ENCODE assay signal across 8 mouse cellular contexts in the genomic region with DNA sequence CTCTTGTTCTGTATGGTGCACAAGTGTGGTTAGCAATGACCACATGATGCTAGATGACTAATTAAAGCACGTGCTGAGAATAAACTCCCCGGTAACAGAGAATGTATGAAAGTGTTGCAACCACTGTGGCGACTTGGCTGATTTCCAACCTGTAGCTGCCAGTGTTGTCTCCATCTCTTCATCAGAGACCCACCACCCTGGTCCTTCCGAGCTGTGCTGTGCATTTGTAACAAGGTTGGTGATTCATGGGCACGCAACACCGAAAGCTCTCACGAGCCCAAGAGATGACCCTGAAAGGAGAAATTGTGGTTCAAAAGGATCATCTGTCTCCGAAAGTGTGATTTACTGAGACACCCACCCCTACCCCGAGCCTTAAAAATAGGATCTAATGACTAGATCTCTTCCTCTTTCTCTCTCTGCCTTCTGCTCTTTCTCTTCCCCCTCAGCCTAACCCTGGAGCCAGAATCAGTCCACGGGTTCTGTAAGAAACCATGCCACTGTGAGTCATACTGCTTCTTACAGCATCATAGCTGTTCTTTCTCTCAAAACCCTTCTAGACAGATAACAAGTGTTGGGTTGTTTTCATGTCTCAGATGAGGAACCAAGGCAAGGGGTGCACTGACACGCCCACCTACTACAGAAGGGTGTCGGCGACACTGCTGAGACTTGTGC.
A peak's percentile ranks its signal among the peaks of the same experiment; 100 is the strongest.
DNase-seq lines count a peak whose midpoint lies in the region.

No protein-coding gene starts in this region.

- H3K36me3 ChIP-seq in macrophage (ENCODE audit: inconsistent target): no peaks in the 10 kb centered on the region

- peak; percentile 72 for DNase-seq in layer of hippocampus, adult 9-10 months (ENCODE audit: low spot score)
- no peak for DNase-seq in layer of hippocampus, postnatal 14 days (ENCODE audit: low spot score in 2 of 2)
- DNase-seq in MEL-GATA-1-ER (ENCODE audit: extremely low read depth, low read depth): peak; percentile 74
- DNase-seq in brain, adult 2 months (ENCODE audit: low read depth, low spot score): peak; percentile 84
- no peak for DNase-seq in T-cell, adult 2 months (ENCODE audit: low spot score)
- DNase-seq in neural tube, embryonic 10.5 days (ENCODE audit: extremely low spot score, low spot score): no peak
- no peak for DNase-seq in layer of hippocampus, postnatal 36 days

- H3K79me2 ChIP-seq in macrophage (ENCODE audit: inconsistent target): no peaks in the 10 kb centered on the region; the same call in 1 of the 2 replicates

- WGBS in macrophage (ENCODE audit: missing documents): 4% methylated on average over 13 of the region's 13 CpGs

- H3K27ac ChIP-seq in macrophage: peak overlapping the region; percentile 97

- no peak overlapping the region for H3K4me3 ChIP-seq in macrophage (ENCODE audit: inconsistent target)

Comparison
In these comparisons a context has a peak if more than half of its experiments do, and no peak if none do; other contexts are left out.
1. DNase-seq: peak in layer of hippocampus, adult 9-10 months (single experiment), MEL-GATA-1-ER (single experiment) and brain, adult 2 months (single experiment); none in layer of hippocampus, postnatal 14 days (0 of 2), T-cell, adult 2 months (single experiment), neural tube, embryonic 10.5 days (single experiment) and layer of hippocampus, postnatal 36 days (0 of 2).